Mouse (Mus musculus) embryo, embryonic 11.5 days (tissue): ENCODE measurements around the gene Gm14409.
"Not testable (repeated sequence)": the region's sequence is repeated elsewhere in the genome, so short reads cannot be mapped to it uniquely, and the experiment has no call there.

Experiments
- DNase-seq: peaks from one replicate; pipeline ENCODE4 v3.0.0-alpha.2; 2012; ENCODE audit warnings: low read depth, low spot score

The Gm14409 gene

GRCm38 (mm10) chr2:177266936-177267335, at the start of gene Gm14409:
TSS of gene Gm14409 (minus strand) at chr2:177267036.
- not testable (repeated sequence) for DNase-seq

GRCm38 (mm10) chr2:177309627-177310026, 42.8 kb upstream of the Gm14409 start:
- not testable (repeated sequence) for DNase-seq

GRCm38 (mm10) chr2:177304980-177305379, 38.1 kb upstream of the Gm14409 start:
- not testable (repeated sequence) for DNase-seq

- not testable (repeated sequence) for DNase-seq
Observed at GRCm38 (mm10) chr2:177283701-177284100, 16.9 kb upstream of the Gm14409 start.

- not testable (repeated sequence) for DNase-seq
Observed at GRCm38 (mm10) chr2:177277754-177278153, 10.9 kb upstream of the Gm14409 start.

GRCm38 (mm10) chr2:177272237-177272636, 5.4 kb upstream of the Gm14409 start:
- DNase-seq: not testable (repeated sequence)

- DNase-seq: not testable (repeated sequence)
Observed at GRCm38 (mm10) chr2:177247449-177247848, 19.4 kb downstream of the Gm14409 start.

- not testable (repeated sequence) for DNase-seq
Observed at GRCm38 (mm10) chr2:177230461-177230860, 36.4 kb downstream of the Gm14409 start.
